Mouse (Mus musculus) brain, embryonic 14.5 days (tissue): Measurements from ENCODE around the gene Ppfibp1. TPM values are rescaled to one million over a fixed set of nuclear protein-coding genes. Genes with fewer than 3 reads are reported as not detected.

Experiments used
- DNase-seq: peaks from one replicate; pipeline ENCODE4 v3.0.0-alpha.2; 2011; ENCODE audit warnings: low read depth
- CTCF ChIP-seq: fragments of 200-500 bp; IDR thresholded peaks from 2 replicates; pipeline ENCODE4 v1.5.1; 2012; ENCODE audit warnings: inconsistent platforms, mild to moderate bottlenecking, moderate library complexity, borderline replicate concordance; ENCODE audit not compliant: insufficient read depth, insufficient read length; ENCODE audit errors: extremely low read depth
- POLR2A ChIP-seq: fragments of 200-500 bp; IDR thresholded peaks from 2 replicates; pipeline ENCODE4 v1.6.1; 2012; ENCODE audit warnings: mild to moderate bottlenecking, inconsistent platforms, borderline replicate concordance; ENCODE audit not compliant: poor library complexity, insufficient read depth, insufficient read length, severe bottlenecking; ENCODE audit errors: extremely low read depth
- polyA plus RNA-seq: library from polyadenylated mRNA; depleted of rRNA; stranded (reverse); fragments of >200 nt; gene quantifications from 2 replicates; pipeline ENCODE4 v1.2.3, GENCODE M21; 2012

Ppfibp1 gene
- polyA plus RNA-seq, 1 experiment = 15.1 TPM

- TF ChIP-seq POLR2A (no peak), CTCF (no peak)
- DNase-seq = no peak
These were observed 38.2 kb downstream of the Ppfibp1 start for GRCm38 (mm10) chr6:146926415-146926980.

DNA sequence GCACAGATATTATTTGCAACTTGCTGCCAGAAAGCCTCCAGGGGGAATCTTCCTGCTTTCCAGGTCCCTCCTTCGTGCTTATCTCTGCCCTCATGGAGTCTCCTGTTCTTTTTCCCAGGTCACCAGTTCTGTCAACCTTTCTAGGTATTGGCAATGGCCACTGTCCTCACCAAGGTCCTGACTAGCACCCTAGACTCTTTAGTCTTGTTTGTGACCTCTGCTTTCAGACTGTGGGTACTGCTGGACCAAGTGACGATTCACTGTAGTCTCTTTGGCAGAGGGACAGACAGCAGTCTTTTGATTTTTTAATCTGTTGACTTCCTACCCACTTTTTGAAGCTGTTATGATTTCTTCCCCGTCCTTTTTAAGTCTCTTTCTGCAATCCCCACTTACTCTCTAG lies 39.8 kb downstream of the Ppfibp1 start:
- TF ChIP-seq POLR2A (no peak), CTCF (no peak)
- DNase-seq = no peak

DNA sequence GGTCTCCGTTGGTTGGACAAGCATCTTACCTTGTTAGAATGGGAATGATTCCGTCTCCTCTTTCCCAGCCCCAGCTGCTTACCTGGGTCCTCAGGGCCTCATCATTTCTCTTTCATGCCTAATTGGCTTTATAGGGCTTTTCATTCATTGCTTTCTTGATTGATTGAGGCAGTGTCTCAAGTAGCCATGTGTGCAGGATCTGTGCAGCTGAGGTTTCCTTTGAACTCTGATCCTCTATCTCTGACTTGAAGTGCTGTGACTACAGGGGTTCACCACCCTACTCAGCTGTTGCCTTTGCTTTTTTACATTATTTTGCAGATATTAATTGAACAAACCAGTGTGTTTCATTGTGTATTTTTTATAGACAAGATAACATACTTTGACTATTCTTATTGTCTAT lies 40.7 kb downstream of the Ppfibp1 start:
- no peak for TF ChIP-seq POLR2A
- no peak for TF ChIP-seq CTCF
- DNase-seq = no peak

DNA sequence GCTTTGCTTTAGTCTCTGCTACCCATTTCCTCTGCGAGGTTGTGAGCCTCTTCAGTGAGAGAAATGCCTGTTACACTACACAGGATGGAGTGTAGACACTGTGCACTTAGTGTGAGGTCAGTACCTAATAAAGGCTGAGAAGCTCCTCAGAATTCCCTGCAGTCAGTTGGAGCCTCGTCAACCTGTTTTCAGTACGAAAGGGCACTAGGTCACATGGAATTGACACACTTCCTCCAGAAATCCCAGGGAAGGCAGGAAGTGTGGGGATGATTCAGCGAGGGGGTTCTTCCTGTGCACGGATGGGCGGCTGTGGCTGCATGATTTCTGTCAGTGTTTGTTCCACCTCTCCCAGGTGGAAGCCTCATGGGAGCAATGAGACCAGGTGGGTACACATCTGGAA lies 44.8 kb downstream of the Ppfibp1 start:
- TF ChIP-seq POLR2A (no peak), CTCF (no peak)
- no peak for DNase-seq

- TF ChIP-seq POLR2A = no peak
- TF ChIP-seq CTCF = no peak
- DNase-seq = peak; percentile 50
These were observed 47.7 kb downstream of the Ppfibp1 start for GRCm38 (mm10) chr6:146935957-146936356.

DNA sequence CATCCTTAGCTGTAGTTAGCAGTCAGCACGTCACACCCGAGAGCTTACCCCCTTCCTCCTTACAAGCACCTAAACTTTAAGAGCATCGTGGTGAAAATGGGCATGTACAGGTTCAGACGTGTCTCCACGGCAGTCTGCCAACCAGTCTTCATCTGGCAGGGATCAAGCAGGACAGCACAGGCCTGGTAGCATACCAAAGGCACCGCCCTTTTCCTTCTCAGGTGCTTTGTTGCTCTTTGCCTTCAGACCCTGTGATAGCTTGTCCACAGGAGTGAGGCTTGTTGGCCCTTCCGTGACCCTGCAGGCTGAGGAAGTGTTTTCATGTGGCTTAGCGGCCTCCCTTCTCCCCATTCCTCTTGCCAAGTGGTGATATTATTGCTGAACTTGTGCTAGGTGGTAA lies 50.7 kb downstream of the Ppfibp1 start:
- TF ChIP-seq POLR2A = no peak
- TF ChIP-seq CTCF = no peak
- no peak for DNase-seq

- TF ChIP-seq POLR2A (no peak), CTCF (no peak)
- DNase-seq = no peak
These were observed 53.4 kb downstream of the Ppfibp1 start for GRCm38 (mm10) chr6:146941505-146942275.

DNA sequence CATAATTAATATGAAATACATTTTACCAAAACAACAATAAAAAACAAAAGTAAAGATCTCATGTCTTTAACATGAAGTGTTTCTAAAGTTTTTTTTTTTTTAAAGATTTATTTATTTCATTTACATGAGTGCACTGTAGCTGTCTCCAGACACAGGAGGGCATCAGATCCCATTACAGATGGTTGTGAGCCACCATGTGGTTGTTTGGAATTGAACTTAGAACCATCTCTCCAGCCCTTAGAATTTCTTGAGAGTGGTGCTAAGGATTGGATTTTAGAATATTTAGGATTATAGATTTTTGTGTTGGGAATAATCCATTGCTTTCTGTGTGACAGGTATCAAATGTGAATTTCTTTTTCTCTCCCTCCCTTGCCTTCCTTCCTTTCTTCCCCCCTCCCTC lies 55.7 kb downstream of the Ppfibp1 start:
- no peak for DNase-seq
- TF ChIP-seq CTCF = no peak

DNA sequence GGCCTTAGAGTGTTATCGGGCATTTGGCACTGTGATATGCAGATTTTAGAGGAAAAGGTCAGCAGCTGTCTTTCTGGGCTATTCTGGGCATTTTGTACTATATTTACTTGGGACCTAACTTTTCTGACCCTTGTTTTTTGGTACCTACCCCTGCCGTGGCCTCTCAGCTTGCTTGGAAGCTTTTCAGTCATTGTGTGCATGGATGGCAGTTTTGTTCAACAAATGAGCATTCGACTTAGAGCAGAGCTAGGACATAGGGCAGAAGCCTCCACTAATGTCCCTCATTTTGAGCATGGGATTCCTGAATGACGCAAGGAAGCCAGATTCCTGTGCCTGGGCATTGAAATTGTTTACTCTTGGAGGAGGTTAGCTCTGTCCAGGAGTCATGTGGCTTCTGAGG lies 56.5 kb downstream of the Ppfibp1 start:
- TF ChIP-seq POLR2A (no peak), CTCF (no peak)
- DNase-seq = no peak

GRCm38 (mm10) chr6:146946327-146947029 lies 58.2 kb downstream of the Ppfibp1 start:
- TF ChIP-seq POLR2A = no peak
- no peak for TF ChIP-seq CTCF
- no peak for DNase-seq

GRCm38 (mm10) chr6:146947186-146947585 lies 58.9 kb downstream of the Ppfibp1 start:
- TF ChIP-seq CTCF = no peak
- TF ChIP-seq POLR2A = no peak
- no peak for DNase-seq
